Mouse (Mus musculus) hindbrain, embryonic 15.5 days (tissue): Measurements from ENCODE around the gene Wwp2. TPM values are rescaled to one million over a fixed set of nuclear protein-coding genes. Genes with fewer than 3 reads are reported as not detected.
A peak's percentile ranks its signal among the peaks of the same experiment; 100 is the strongest.

Experiments used
- ATAC-seq: fragments of 200-750 bp; cut with Nextera tagmentation; 2 replicates; pipeline ENCODE4 v1.8.0; 2017; ENCODE audit warnings: low read depth, moderate number of reproducible peaks, moderate TSS enrichment; ENCODE audit not compliant: low FRiP score
- H3K27ac ChIP-seq: fragments of 300-500 bp; sonication (generic); replicated peaks from 2 replicates; pipeline ENCODE4 v1.5.1; 2015; ENCODE audit warnings: mild to moderate bottlenecking, inconsistent platforms
- H3K27me3 ChIP-seq: fragments of 300-500 bp; sonication (generic); 2 replicates; pipeline ENCODE4 v1.6.1; 2015; ENCODE audit warnings: control low read depth, inconsistent platforms
- H3K36me3 ChIP-seq: fragments of 300-500 bp; sonication (generic); 2 replicates; pipeline ENCODE4 v1.6.1; 2015; ENCODE audit warnings: control low read depth, inconsistent platforms
- H3K4me1 ChIP-seq: fragments of 300-500 bp; sonication (generic); replicated peaks from 2 replicates; pipeline ENCODE4 v1.6.1; 2015; ENCODE audit warnings: control low read depth, inconsistent platforms
- H3K4me2 ChIP-seq: fragments of 300-500 bp; sonication (generic); 2 replicates; pipeline ENCODE4 v1.6.1; 2015; ENCODE audit warnings: moderate library complexity, mild to moderate bottlenecking, inconsistent platforms
- H3K4me3 ChIP-seq: fragments of 300-500 bp; sonication (generic); 2 replicates; pipeline ENCODE4 v1.5.1; 2015; ENCODE audit warnings: mild to moderate bottlenecking, inconsistent platforms
- H3K9ac ChIP-seq: fragments of 300-500 bp; sonication (generic); 2 replicates; pipeline ENCODE4 v1.6.1; 2015; ENCODE audit warnings: inconsistent platforms
- H3K9me3 ChIP-seq: fragments of 300-500 bp; sonication (generic); 2 replicates; pipeline ENCODE4 v1.6.1; 2016; ENCODE audit warnings: control low read depth, inconsistent platforms
- WGBS: fragments of 180-500 bp; shearing (Covaris S2); methylation state at CpG from one replicate; pipeline ENCODE4 v1.1.7; 2015; 5-methylcytosine and 5-hydroxymethylcytosine counted together
- polyA plus RNA-seq: library from polyadenylated mRNA; unstranded; fragments of >200 nt; fragmentation: Nextera tagmentation; extraction: Ambion mirVana; gene quantifications from 2 replicates; pipeline ENCODE4 v1.2.1, GENCODE M21; 2015

Wwp2 gene
- polyA plus RNA-seq = 38.4 and 41.5 TPM in 2 replicates

GRCm38 (mm10) chr8:107435962-107436831, at the start of gene Wwp2:
TSS of gene Wwp2 (plus strand) at chr8:107436365.
- H3K4me3 ChIP-seq = peak within 1 kb of the TSS; percentile 93
- H3K9ac ChIP-seq = peak within 1 kb of the TSS; percentile 95
- H3K4me1 ChIP-seq = peaks cover 18% of the 10 kb centered on the region
- no peaks in the 10 kb centered on the region for H3K9me3 ChIP-seq
- peak within 1 kb of the TSS; percentile 88 for H3K27ac ChIP-seq
- no peaks in the 10 kb centered on the region for H3K36me3 ChIP-seq
- H3K27me3 ChIP-seq = no peaks in the 10 kb centered on the region
- peak; percentile 92 for ATAC-seq
- 2% methylated on average over 57 of the region's 81 CpGs for WGBS
- peak within 1 kb of the TSS; percentile 79 for H3K4me2 ChIP-seq

DNA sequence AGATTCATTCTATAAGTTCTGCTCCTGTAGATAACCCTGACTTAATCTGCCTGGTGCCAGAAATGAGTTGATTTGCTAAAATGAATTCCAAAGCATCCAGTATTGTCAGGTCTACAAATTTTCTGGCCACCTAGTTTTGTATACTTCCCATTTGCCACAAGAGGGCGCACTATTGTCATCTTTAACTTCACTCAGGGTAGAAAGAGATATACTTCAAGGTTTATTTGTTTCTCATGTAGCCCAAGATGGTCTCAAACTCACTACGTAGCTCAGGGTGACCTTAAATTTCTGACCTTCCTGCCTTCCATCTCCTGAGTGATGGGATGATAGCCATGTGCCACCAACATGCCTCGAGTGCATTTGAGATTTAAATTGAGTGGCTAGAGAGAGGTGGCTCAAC, 49.5 kb upstream of the Wwp2 start:
- no peaks in the 10 kb centered on the region for H3K27me3 ChIP-seq
- no peak overlapping the region for H3K27ac ChIP-seq
- no peak overlapping the region for H3K4me3 ChIP-seq
- H3K4me2 ChIP-seq = no peak overlapping the region
- H3K4me1 ChIP-seq = peaks cover 11% of the 10 kb centered on the region; the same call in 1 of the 2 replicates
- H3K36me3 ChIP-seq = no peaks in the 10 kb centered on the region
- ATAC-seq = no peak
- whole genome bisulfite sequencing = 36% methylated on average over 3 of the region's 3 CpGs
- no peaks in the 10 kb centered on the region for H3K9me3 ChIP-seq
- no peak overlapping the region for H3K9ac ChIP-seq

- peaks cover 11% of the 10 kb centered on the region; the same call in 1 of the 2 replicates for H3K4me1 ChIP-seq
- no peak overlapping the region for H3K4me3 ChIP-seq
- 68% methylated on average over 5 of the region's 5 CpGs for WGBS
- no peak for ATAC-seq
- no peak overlapping the region for H3K4me2 ChIP-seq
- no peak overlapping the region for H3K9ac ChIP-seq
- no peak overlapping the region for H3K27ac ChIP-seq
- H3K36me3 ChIP-seq = no peaks in the 10 kb centered on the region
- no peaks in the 10 kb centered on the region for H3K27me3 ChIP-seq
- H3K9me3 ChIP-seq = no peaks in the 10 kb centered on the region
Measured at GRCm38 (mm10) chr8:107387861-107388260, 48.3 kb upstream of the Wwp2 start.

GRCm38 (mm10) chr8:107389557-107389956, 46.6 kb upstream of the Wwp2 start:
- H3K4me2 ChIP-seq = no peak overlapping the region
- no peak overlapping the region for H3K9ac ChIP-seq
- no peak overlapping the region for H3K27ac ChIP-seq
- no peaks in the 10 kb centered on the region for H3K36me3 ChIP-seq
- no peaks in the 10 kb centered on the region for H3K9me3 ChIP-seq
- H3K4me3 ChIP-seq = no peak overlapping the region
- ATAC-seq = peak; percentile 45; the same call in 1 of the 2 replicates
- peaks cover 11% of the 10 kb centered on the region; the same call in 1 of the 2 replicates for H3K4me1 ChIP-seq
- H3K27me3 ChIP-seq = no peaks in the 10 kb centered on the region
- 56% methylated on average over 8 of the region's 8 CpGs for WGBS

- WGBS = 92% methylated on average over 16 of the region's 16 CpGs
- H3K27me3 ChIP-seq = no peaks in the 10 kb centered on the region
- no peak for ATAC-seq
- no peak overlapping the region for H3K27ac ChIP-seq
- H3K4me3 ChIP-seq = no peak overlapping the region
- no peak overlapping the region for H3K4me2 ChIP-seq
- H3K4me1 ChIP-seq = peaks cover 11% of the 10 kb centered on the region; the same call in 1 of the 2 replicates
- no peaks in the 10 kb centered on the region for H3K36me3 ChIP-seq
- no peaks in the 10 kb centered on the region for H3K9me3 ChIP-seq
- H3K9ac ChIP-seq = no peak overlapping the region
Measured at GRCm38 (mm10) chr8:107390476-107391135, 45.6 kb upstream of the Wwp2 start.

DNA sequence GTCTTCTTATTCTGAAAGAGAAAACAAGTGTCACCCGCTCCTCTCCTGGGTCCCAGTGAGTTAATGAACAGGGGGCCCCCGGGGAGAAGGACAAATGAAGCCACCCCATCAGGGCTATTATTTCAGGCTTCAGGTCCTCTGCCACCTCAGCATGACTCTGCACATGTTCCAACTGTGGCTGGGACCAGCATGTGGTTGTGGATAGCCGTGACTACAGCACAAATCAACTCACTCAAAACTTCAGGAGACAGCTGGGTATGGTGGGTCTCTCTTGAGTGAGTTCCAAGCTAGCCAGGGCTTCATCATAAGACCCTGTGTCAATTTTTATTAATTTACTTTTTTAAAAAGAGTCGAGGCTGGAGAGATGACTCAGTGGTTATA, 45.0 kb upstream of the Wwp2 start:
- Histone ChIP-seq H3K4me1 (peaks cover 11% of the 10 kb centered on the region; the same call in 1 of the 2 replicates), H3K9ac (no peak overlapping the region), H3K36me3 (no peaks in the 10 kb centered on the region), H3K27ac (no peak overlapping the region), H3K4me2 (no peak overlapping the region), H3K27me3 (no peaks in the 10 kb centered on the region), H3K4me3 (no peak overlapping the region), H3K9me3 (no peaks in the 10 kb centered on the region)
- ATAC-seq = no peak
- WGBS = 63% methylated on average over 4 of the region's 4 CpGs

DNA sequence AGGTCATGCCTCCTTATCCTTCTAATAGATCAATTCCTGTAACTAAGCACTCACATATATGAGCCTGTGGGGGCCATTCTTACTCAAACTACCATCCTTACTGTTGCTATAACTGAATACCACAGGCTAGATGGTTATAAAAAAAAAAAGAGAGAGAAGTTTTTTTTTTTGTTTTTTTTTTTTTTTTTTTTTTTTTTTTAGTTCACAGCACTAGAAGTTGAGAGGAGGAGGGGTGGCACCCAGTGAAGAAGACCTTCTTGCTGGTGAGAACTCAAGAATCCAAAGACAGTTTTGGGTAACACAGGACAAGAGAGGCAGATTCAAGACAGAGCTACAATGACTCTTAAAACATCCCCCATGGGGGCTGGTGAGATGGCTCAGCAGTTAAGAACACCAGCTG, 40.8 kb upstream of the Wwp2 start:
- ATAC-seq = no peak
- Histone ChIP-seq H3K9me3 (no peaks in the 10 kb centered on the region), H3K27me3 (no peaks in the 10 kb centered on the region), H3K4me2 (no peak overlapping the region), H3K9ac (no peak overlapping the region), H3K4me1 (0 out of 2 replicates have a peak, but pooled peaks cover 3% of the 10 kb centered on the region), H3K27ac (no peak overlapping the region), H3K36me3 (no peaks in the 10 kb centered on the region), H3K4me3 (no peak overlapping the region)

GRCm38 (mm10) chr8:107396106-107396670, 40.0 kb upstream of the Wwp2 start:
- Histone ChIP-seq H3K36me3 (no peaks in the 10 kb centered on the region), H3K4me3 (no peak overlapping the region), H3K4me1 (0 out of 2 replicates have a peak, but pooled peaks cover 3% of the 10 kb centered on the region), H3K4me2 (no peak overlapping the region), H3K9ac (no peak overlapping the region), H3K27ac (no peak overlapping the region), H3K27me3 (no peaks in the 10 kb centered on the region), H3K9me3 (no peaks in the 10 kb centered on the region)
- WGBS = 93% methylated on average over 10 of the region's 10 CpGs
- no peak for ATAC-seq

DNA sequence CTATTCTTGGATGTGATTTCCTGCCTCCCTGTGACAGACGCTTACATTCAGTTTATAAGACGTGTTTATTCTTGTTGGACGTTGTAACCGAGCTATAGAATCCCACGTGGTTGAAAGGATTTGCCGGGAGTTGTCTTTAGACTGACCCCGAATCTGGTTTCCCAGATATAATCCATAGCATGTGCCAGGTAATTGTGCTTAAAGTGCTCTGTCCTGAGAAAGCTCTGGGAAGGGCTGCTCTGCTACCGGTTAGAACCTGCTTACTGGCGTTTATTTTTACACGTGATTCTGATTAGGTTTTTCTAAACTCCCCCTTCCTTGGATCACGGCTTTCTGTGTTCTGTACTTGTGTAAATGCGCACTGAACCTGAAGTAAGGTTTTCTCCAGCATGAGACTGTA, 38.5 kb upstream of the Wwp2 start:
- H3K9me3 ChIP-seq = no peaks in the 10 kb centered on the region
- no peak overlapping the region for H3K9ac ChIP-seq
- no peaks in the 10 kb centered on the region for H3K36me3 ChIP-seq
- H3K4me3 ChIP-seq = no peak overlapping the region
- H3K27ac ChIP-seq = no peak overlapping the region
- WGBS = 71% methylated on average over 12 of the region's 12 CpGs
- H3K27me3 ChIP-seq = no peaks in the 10 kb centered on the region
- no peak for ATAC-seq
- peaks cover 11% of the 10 kb centered on the region for H3K4me1 ChIP-seq
- H3K4me2 ChIP-seq = no peak overlapping the region

GRCm38 (mm10) chr8:107399495-107399894, 36.7 kb upstream of the Wwp2 start:
- H3K9ac ChIP-seq = no peak overlapping the region
- 39% methylated on average over 9 of the region's 9 CpGs for WGBS
- H3K4me2 ChIP-seq = no peak overlapping the region
- H3K27ac ChIP-seq = no peak overlapping the region
- H3K36me3 ChIP-seq = no peaks in the 10 kb centered on the region
- ATAC-seq = no peak
- H3K4me1 ChIP-seq = peaks cover 22% of the 10 kb centered on the region
- H3K9me3 ChIP-seq = no peaks in the 10 kb centered on the region
- no peaks in the 10 kb centered on the region for H3K27me3 ChIP-seq
- no peak overlapping the region for H3K4me3 ChIP-seq

- no peak overlapping the region for H3K9ac ChIP-seq
- peaks cover 22% of the 10 kb centered on the region for H3K4me1 ChIP-seq
- ATAC-seq = no peak
- H3K36me3 ChIP-seq = no peaks in the 10 kb centered on the region
- no peaks in the 10 kb centered on the region for H3K9me3 ChIP-seq
- H3K27me3 ChIP-seq = no peaks in the 10 kb centered on the region
- no peak overlapping the region for H3K4me2 ChIP-seq
- 80% methylated on average over 5 of the region's 5 CpGs for WGBS
- no peak overlapping the region for H3K27ac ChIP-seq
- H3K4me3 ChIP-seq = no peak overlapping the region
Measured at GRCm38 (mm10) chr8:107401866-107402265, 34.3 kb upstream of the Wwp2 start.
